Mouse (Mus musculus) erythroblast, embryonic 14.5 days (primary cell): ENCODE measurements around the gene Dhx34.

Experiments
- GATA1 ChIP-seq: IDR thresholded peaks from 2 replicates; pipeline ENCODE4 v1.6.1; 2012; ENCODE audit warnings: low read length, inconsistent platforms, mixed read lengths
- TAL1 ChIP-seq: IDR thresholded peaks from 3 replicates; pipeline ENCODE4 v1.6.1; 2012; ENCODE audit warnings: low read length, inconsistent platforms, mixed read lengths

DNA sequence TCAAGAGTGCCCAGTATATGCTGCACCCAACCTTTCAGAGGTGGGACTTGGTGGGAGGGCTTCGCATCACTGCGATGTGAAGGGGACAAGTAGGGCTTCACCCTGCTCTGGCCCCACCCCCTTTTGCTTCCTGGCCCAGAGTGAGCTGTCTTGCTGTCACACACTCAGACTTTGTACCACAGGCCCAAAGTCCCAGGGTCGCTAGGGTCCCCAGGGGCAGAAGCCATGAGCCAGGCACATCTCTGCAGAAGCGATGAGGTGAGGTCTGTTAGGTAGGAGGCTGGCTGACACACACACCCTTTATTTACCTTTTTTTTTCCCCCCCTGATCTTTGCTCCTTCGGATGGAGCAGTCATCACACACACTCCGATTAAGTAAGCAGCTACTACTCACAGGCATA, 8.6 kb downstream of the Dhx34 start:
- TF ChIP-seq GATA1, result no peak
- no peak for TF ChIP-seq TAL1
